Mouse (Mus musculus) testis, adult 2 months (tissue): ENCODE measurements at regions not wholly inside any gene's neighbourhood (a gene's known extent, or its start where the extent isn't known, plus 50 kb on each side); places are given as distances from the start of the nearest gene placed in this dataset.

ENCODE experiments used
- CTCF ChIP-seq: fragments of 200-500 bp; IDR thresholded peaks from 2 replicates; pipeline ENCODE4 v1.5.1; 2012; ENCODE audit warnings: low read depth, mild to moderate bottlenecking, inconsistent platforms, low read length, moderate library complexity; ENCODE audit not compliant: control insufficient read depth, insufficient read depth, insufficient replicate concordance
- POLR2A ChIP-seq: fragments of 200-500 bp; IDR thresholded peaks from 2 replicates; pipeline ENCODE4 v1.6.1; 2012; ENCODE audit warnings: low read depth, mild to moderate bottlenecking, inconsistent platforms, low read length, moderate library complexity; ENCODE audit not compliant: control insufficient read depth

DNA sequence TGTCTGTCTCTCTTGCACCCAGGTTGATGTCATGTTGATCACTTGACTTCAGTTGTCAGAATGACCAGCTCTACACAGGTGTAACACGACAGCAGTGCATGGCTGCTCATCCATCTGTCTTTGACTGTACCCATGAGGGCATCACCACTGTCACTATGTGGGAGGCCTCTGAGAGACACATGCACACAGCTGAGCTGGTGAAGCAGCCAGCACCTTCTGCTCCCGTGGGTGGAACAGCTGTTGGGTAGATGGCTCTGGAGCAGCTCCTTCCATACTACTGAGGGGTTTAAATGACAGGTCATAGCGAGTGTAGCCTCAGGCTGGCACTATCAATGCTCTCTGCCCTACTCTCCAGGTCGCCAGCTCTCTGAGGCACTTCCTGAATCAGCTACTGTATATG lies 301.9 kb downstream of the Hs3st3b1 start:
- TF ChIP-seq CTCF (no peak), POLR2A (no peak)
